Mouse (Mus musculus): ENCODE results near the gene Mboat1. TPM values are rescaled to one million over a fixed set of nuclear protein-coding genes. Genes with fewer than 3 reads are reported as not detected.

The Mboat1 gene
- polyA plus RNA-seq, 1 experiment from 2014 or later = 2.2 TPM

DNA sequence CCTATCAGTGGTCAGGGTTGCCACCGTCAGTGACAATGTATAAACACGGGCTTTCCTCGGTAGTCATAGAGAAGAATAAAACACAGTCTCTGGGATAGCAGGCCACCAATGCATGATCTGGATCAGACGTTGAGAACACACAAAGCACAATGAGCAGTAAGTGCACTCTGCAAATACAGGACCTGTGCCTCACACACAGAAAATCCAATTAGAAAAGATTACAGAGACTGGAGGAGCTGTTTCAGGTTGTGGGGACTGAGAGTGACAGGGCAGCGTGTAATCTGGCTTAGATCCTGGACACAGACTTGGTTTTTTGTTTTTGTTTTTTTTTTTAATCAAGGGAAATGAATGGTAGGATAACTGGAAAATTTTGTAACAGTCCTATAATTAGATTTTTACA, 128.5 kb downstream of the Mboat1 start:
- H3K4me1 ChIP-seq (ENCODE audit: control insufficient read depth, insufficient read depth, low read length) = no peaks in the 10 kb centered on the region
- H3K9me3 ChIP-seq (replicated peaks; ENCODE audit: control insufficient read depth, low read length) = no peaks in the 10 kb centered on the region
- H3K27me3 ChIP-seq (replicated peaks; ENCODE audit: control insufficient read depth, insufficient read depth, low read length) = no peaks in the 10 kb centered on the region
- H3K4me2 ChIP-seq (ENCODE audit: low read length) = no peak overlapping the region
- 73% methylated on average over 5 of the region's 5 CpGs for WGBS
- no peaks in the 10 kb centered on the region for H3K36me3 ChIP-seq (ENCODE audit: control insufficient read depth, insufficient read depth, low read length)
- H3K4me3 ChIP-seq (ENCODE audit: low read depth, low read length) = no peak overlapping the region
- no peak overlapping the region for H3K27ac ChIP-seq (ENCODE audit: low read depth, low read length)
- DNase-seq (ENCODE audit: low spot score) (no peak), ATAC-seq (no peak)
- no peak overlapping the region for H3K9ac ChIP-seq (ENCODE audit: low read length)

DNA sequence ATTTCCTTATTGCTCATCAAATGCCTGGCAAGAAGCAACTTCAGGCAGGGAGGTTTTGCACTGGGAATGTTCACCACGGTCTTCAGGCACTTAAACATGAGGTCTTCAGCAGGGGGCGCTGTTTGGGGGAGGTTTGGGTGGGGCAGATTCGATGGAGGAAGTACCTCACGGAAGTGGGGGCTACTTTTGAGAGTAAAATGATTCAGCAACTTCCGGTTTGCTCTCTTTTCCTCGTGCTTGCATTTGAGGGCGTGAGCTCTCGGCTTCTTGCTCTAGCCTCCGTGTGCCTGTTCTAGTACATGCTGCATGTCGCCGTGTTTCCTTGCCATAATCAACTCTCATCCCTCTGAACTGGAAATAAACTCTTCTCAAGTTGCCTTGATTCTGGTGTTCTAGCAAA, 129.7 kb downstream of the Mboat1 start:
- H3K27ac ChIP-seq (ENCODE audit: low read depth, low read length) = no peak overlapping the region
- no peak overlapping the region for H3K9ac ChIP-seq (ENCODE audit: low read length)
- H3K36me3 ChIP-seq (ENCODE audit: control insufficient read depth, insufficient read depth, low read length) = no peaks in the 10 kb centered on the region
- H3K9me3 ChIP-seq (replicated peaks; ENCODE audit: control insufficient read depth, low read length) = no peaks in the 10 kb centered on the region
- H3K4me1 ChIP-seq (ENCODE audit: control insufficient read depth, insufficient read depth, low read length) = no peaks in the 10 kb centered on the region
- DNase-seq (ENCODE audit: low spot score) (no peak), ATAC-seq (no peak)
- 90% methylated on average over 11 of the region's 11 CpGs for WGBS
- no peak overlapping the region for H3K4me3 ChIP-seq (ENCODE audit: low read depth, low read length)
- H3K4me2 ChIP-seq (ENCODE audit: low read length) = no peak overlapping the region
- H3K27me3 ChIP-seq (replicated peaks; ENCODE audit: control insufficient read depth, insufficient read depth, low read length) = no peaks in the 10 kb centered on the region

GRCm38 (mm10) chr13:30272040-30272686, 135.9 kb downstream of the Mboat1 start:
- Histone ChIP-seq H3K4me3 (ENCODE audit: low read depth, low read length) (no peak overlapping the region), H3K36me3 (ENCODE audit: control insufficient read depth, insufficient read depth, low read length) (no peaks in the 10 kb centered on the region), H3K27ac (ENCODE audit: low read depth, low read length) (no peak overlapping the region), H3K9me3 (replicated peaks; ENCODE audit: control insufficient read depth, low read length) (no peaks in the 10 kb centered on the region), H3K4me2 (ENCODE audit: low read length) (no peak overlapping the region), H3K9ac (ENCODE audit: low read length) (no peak overlapping the region), H3K27me3 (replicated peaks; ENCODE audit: control insufficient read depth, insufficient read depth, low read length) (no peaks in the 10 kb centered on the region), H3K4me1 (ENCODE audit: control insufficient read depth, insufficient read depth, low read length) (no peaks in the 10 kb centered on the region)
- DNase-seq (ENCODE audit: low spot score) (peak; percentile 69), ATAC-seq (peak; percentile 72)
- WGBS = 18% methylated on average over 6 of the region's 6 CpGs

Other genes starting within 250 kb of the Mboat1 start
- 6.3 and 6.5 TPM in 2 replicates for gene E2f3, start 150.4 kb upstream of the Mboat1 start, polyA plus RNA-seq (2014; fragmentation: Nextera tagmentation; extraction: Ambion mirVana)
- gene Agtr1a, start 200.0 kb downstream of the Mboat1 start, polyA plus RNA-seq (2014; fragmentation: Nextera tagmentation; extraction: Ambion mirVana) = 1.2 and 1.3 TPM in 2 replicates

All from forebrain, embryonic 14.5 days (tissue).